Mouse (Mus musculus): ENCODE measurements around the gene Sik2. TPM values are rescaled to one million over a fixed set of nuclear protein-coding genes. Genes with fewer than 3 reads are reported as not detected.

The Sik2 gene
- polyA plus RNA-seq (2015; fragmentation: Nextera tagmentation; extraction: Ambion mirVana), result 8.0 and 9.2 TPM in 2 replicates

GRCm38 (mm10) chr9:51008841-51009655, at the start of gene Sik2:
Gene Sik2, minus strand, starts transcription at chr9:51009073.
- peak; percentile 97 for TF ChIP-seq CTCF (IDR thresholded peaks at IDR 0.05; ENCODE audit: low read depth)
- Histone ChIP-seq H3K4me2 (replicated peaks; ENCODE audit: low read depth) (peak within 1 kb of the TSS; percentile 95), H3K27me3 (replicated peaks; ENCODE audit: control insufficient read depth, insufficient read depth, low read length) (no peaks in the 10 kb centered on the region), H3K9me3 (ENCODE audit: control insufficient read depth) (no peaks in the 10 kb centered on the region), H3K36me3 (ENCODE audit: control insufficient read depth, insufficient read depth) (no peaks in the 10 kb centered on the region), H3K27ac (ENCODE audit: low read depth, low read length) (peak within 1 kb of the TSS; percentile 81), H3K9ac (ENCODE audit: low read depth, low read length) (peak within 1 kb of the TSS; percentile 78), H3K4me3 (ENCODE audit: low read depth, low read length) (peak within 1 kb of the TSS; percentile 78), H3K4me1 (replicated peaks; ENCODE audit: control insufficient read depth, insufficient read depth, low read length) (0 out of 2 replicates have a peak, but pooled peaks cover 2% of the 10 kb centered on the region)
- under 1% methylated on average over 63 of the region's 85 CpGs for WGBS
- peak; percentile 98 for ATAC-seq

GRCm38 (mm10) chr9:51056360-51057324, 47.8 kb upstream of the Sik2 start:
- no peak overlapping the region for H3K4me3 ChIP-seq (ENCODE audit: low read depth, low read length)
- H3K9ac ChIP-seq (ENCODE audit: low read depth, low read length), result no peak overlapping the region
- H3K9me3 ChIP-seq (ENCODE audit: control insufficient read depth), result no peaks in the 10 kb centered on the region
- H3K27ac ChIP-seq (ENCODE audit: low read depth, low read length), result no peak overlapping the region
- H3K4me2 ChIP-seq (replicated peaks; ENCODE audit: low read depth), result no peak overlapping the region
- no peak for ATAC-seq
- H3K4me1 ChIP-seq (replicated peaks; ENCODE audit: control insufficient read depth, insufficient read depth, low read length), result no peaks in the 10 kb centered on the region
- no peaks in the 10 kb centered on the region for H3K27me3 ChIP-seq (replicated peaks; ENCODE audit: control insufficient read depth, insufficient read depth, low read length)
- 66% methylated on average over 3 of the region's 3 CpGs for WGBS
- no peak for TF ChIP-seq CTCF (IDR thresholded peaks at IDR 0.05; ENCODE audit: low read depth)
- H3K36me3 ChIP-seq (ENCODE audit: control insufficient read depth, insufficient read depth), result no peaks in the 10 kb centered on the region

- Histone ChIP-seq H3K4me1 (replicated peaks; ENCODE audit: control insufficient read depth, insufficient read depth, low read length) (no peaks in the 10 kb centered on the region), H3K27ac (ENCODE audit: low read depth, low read length) (no peak overlapping the region), H3K27me3 (replicated peaks; ENCODE audit: control insufficient read depth, insufficient read depth, low read length) (no peaks in the 10 kb centered on the region), H3K9ac (ENCODE audit: low read depth, low read length) (no peak overlapping the region), H3K4me3 (ENCODE audit: low read depth, low read length) (no peak overlapping the region), H3K9me3 (ENCODE audit: control insufficient read depth) (no peaks in the 10 kb centered on the region), H3K36me3 (ENCODE audit: control insufficient read depth, insufficient read depth) (no peaks in the 10 kb centered on the region), H3K4me2 (replicated peaks; ENCODE audit: low read depth) (no peak overlapping the region)
- TF ChIP-seq CTCF (IDR thresholded peaks at IDR 0.05; ENCODE audit: low read depth), result peak; percentile 62
- WGBS, result 65% methylated on average over 3 of the region's 3 CpGs
- ATAC-seq, result no peak
These were observed 43.3 kb upstream of the Sik2 start for GRCm38 (mm10) chr9:51052180-51052579.

GRCm38 (mm10) chr9:51042136-51042535, 33.3 kb upstream of the Sik2 start:
- TF ChIP-seq CTCF (IDR thresholded peaks at IDR 0.05; ENCODE audit: low read depth), result no peak
- no peak overlapping the region for H3K4me2 ChIP-seq (replicated peaks; ENCODE audit: low read depth)
- H3K36me3 ChIP-seq (ENCODE audit: control insufficient read depth, insufficient read depth), result no peaks in the 10 kb centered on the region
- no peaks in the 10 kb centered on the region for H3K27me3 ChIP-seq (replicated peaks; ENCODE audit: control insufficient read depth, insufficient read depth, low read length)
- no peak overlapping the region for H3K9ac ChIP-seq (ENCODE audit: low read depth, low read length)
- no peak for ATAC-seq
- 73% methylated on average over 6 of the region's 6 CpGs for WGBS
- no peaks in the 10 kb centered on the region for H3K4me1 ChIP-seq (replicated peaks; ENCODE audit: control insufficient read depth, insufficient read depth, low read length)
- H3K27ac ChIP-seq (ENCODE audit: low read depth, low read length), result no peak overlapping the region
- H3K9me3 ChIP-seq (ENCODE audit: control insufficient read depth), result no peaks in the 10 kb centered on the region
- H3K4me3 ChIP-seq (ENCODE audit: low read depth, low read length), result no peak overlapping the region

GRCm38 (mm10) chr9:51041491-51041980, 32.7 kb upstream of the Sik2 start:
- no peak for TF ChIP-seq CTCF (IDR thresholded peaks at IDR 0.05; ENCODE audit: low read depth)
- Histone ChIP-seq H3K4me2 (replicated peaks; ENCODE audit: low read depth) (no peak overlapping the region), H3K4me1 (replicated peaks; ENCODE audit: control insufficient read depth, insufficient read depth, low read length) (no peaks in the 10 kb centered on the region), H3K9ac (ENCODE audit: low read depth, low read length) (no peak overlapping the region), H3K27ac (ENCODE audit: low read depth, low read length) (no peak overlapping the region), H3K27me3 (replicated peaks; ENCODE audit: control insufficient read depth, insufficient read depth, low read length) (no peaks in the 10 kb centered on the region), H3K36me3 (ENCODE audit: control insufficient read depth, insufficient read depth) (no peaks in the 10 kb centered on the region), H3K9me3 (ENCODE audit: control insufficient read depth) (no peaks in the 10 kb centered on the region), H3K4me3 (ENCODE audit: low read depth, low read length) (no peak overlapping the region)
- 67% methylated on average over 7 of the region's 7 CpGs for WGBS
- peak; percentile 73 for ATAC-seq
